Mouse (Mus musculus) C2C12 (cell line): Measurements from ENCODE around the gene Ets1.

Experiments
- CEBPB ChIP-seq: IDR thresholded peaks from one replicate; pipeline ENCODE4 v1.6.1; 2011; ENCODE audit warnings: low read depth, mild to moderate bottlenecking, control low read depth, moderate library complexity
- CTCF ChIP-seq: IDR thresholded peaks from one replicate; pipeline ENCODE4 v1.5.1; 2011; ENCODE audit not compliant: control insufficient read depth, insufficient read depth, insufficient read length
- MAX ChIP-seq: IDR thresholded peaks from one replicate; pipeline ENCODE4 v1.6.1; 2011; ENCODE audit warnings: mild to moderate bottlenecking, control low read depth
- MYOG ChIP-seq: IDR thresholded peaks from one replicate; pipeline ENCODE4 v1.6.1; 2011; ENCODE audit not compliant: control insufficient read depth, insufficient read length; ENCODE audit errors: extremely low read depth
- USF1 ChIP-seq: IDR thresholded peaks from one replicate; pipeline ENCODE4 v1.6.1; 2011; ENCODE audit warnings: low read depth, mild to moderate bottlenecking, control low read depth, moderate library complexity

- no peak for TF ChIP-seq CTCF
- no peak for TF ChIP-seq MAX
- TF ChIP-seq USF1 = no peak
- TF ChIP-seq CEBPB = no peak
- no peak for TF ChIP-seq MYOG
Measured at GRCm38 (mm10) chr9:32696259-32696658, 60.2 kb downstream of the Ets1 start.
